Mouse (Mus musculus) Patski (cell line): ENCODE data around the gene Smap1. TPM values are rescaled to one million over a fixed set of nuclear protein-coding genes. Genes with fewer than 3 reads are reported as not detected.
"Not testable (repeated sequence)": the region's sequence is repeated elsewhere in the genome, so short reads cannot be mapped to it uniquely, and the experiment has no call there.

Experiments
- ATAC-seq: fragments of 100-300 bp; one replicate; pipeline ENCODE4 v1.8.0; 2021
- CTCF ChIA-PET: fragments of 350-600 bp; sonication (Branson Sonifier 250); formaldehyde crosslinking; loops from one replicate; lab custom pipeline; 2022; ENCODE audit warnings: inconsistent platforms; lab: Charles Lee
- POLR2A ChIA-PET: fragments of 350-600 bp; sonication (Branson Sonifier 250); formaldehyde crosslinking; loops from one replicate; lab custom pipeline; 2022; ENCODE audit warnings: antibody characterized with exemption, inconsistent platforms; lab: Charles Lee
- DNase-seq: peaks from one replicate; pipeline ENCODE4 v3.0.0-alpha.2; 2011; ENCODE audit warnings: low read depth, low spot score
- H3K27me3 ChIP-seq: fragments of 371-371 bp; one replicate; pipeline ENCODE4 v1.5.1; 2021
- CTCF ChIP-seq: fragments of 100-300 bp; IDR thresholded peaks from one replicate; pipeline ENCODE4 v1.5.1; 2021
- in situ Hi-C: fragments of 300-500 bp; cut with MboI; formaldehyde crosslinking; loops from 3 replicates; pipeline ENCODE4 v1.11.1; 2018; ENCODE audit warnings: low pct_unique_long_range_greater_than_20kb, mixed read lengths
- polyA plus RNA-seq: library from polyadenylated mRNA; unstranded; gene quantifications from one replicate; pipeline ENCODE4 v1.2.3, GENCODE M21; 2021

The Smap1 gene
- polyA plus RNA-seq = 70.6 TPM

- DNase-seq (peak; percentile 24), ATAC-seq (peak; percentile 98)
- POLR2A ChIA-PET = interaction anchor here (1.5 kb wide), 1 partner anchor 179 kb away, joined by 4 read pairs; no protein-coding TSS in a partner anchor
- TF ChIP-seq CTCF = no peak
- in situ Hi-C loops = loop anchor here (5.0 kb wide), 1 partner anchor 85 kb away; the partner anchor contains the start of gene Sdhaf4
- H3K27me3 ChIP-seq = no peaks in the 10 kb centered on the region
- CTCF ChIA-PET = no interaction called here
Observed at GRCm38 (mm10) chr1:23921711-23922529, at the start of gene Smap1. Gene Smap1 (minus strand): TSS chr1:23922317.

DNA sequence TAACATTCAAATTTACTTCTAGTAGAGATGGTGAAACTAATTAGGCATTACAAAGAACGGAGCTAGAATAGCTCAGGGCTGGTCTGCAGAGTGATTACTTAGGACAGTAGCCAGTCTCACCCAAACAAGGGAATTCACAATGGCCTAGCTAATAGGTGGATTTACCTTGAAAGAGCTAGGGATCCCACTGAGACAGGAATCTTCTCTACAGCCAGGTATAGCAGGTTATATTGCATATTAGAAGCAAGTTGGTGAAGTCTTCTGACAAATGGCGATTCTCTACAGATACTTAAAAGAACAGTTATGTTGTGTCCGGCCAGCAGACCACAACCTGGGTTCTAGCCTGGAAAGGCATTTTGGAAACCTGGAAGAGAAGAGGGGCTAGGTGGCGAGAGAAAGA is 49.0 kb upstream of the Smap1 start:
- CTCF ChIA-PET, H3K27me3 ChIP-seq, POLR2A ChIA-PET, in situ Hi-C loops, DNase-seq, ATAC-seq: not testable (repeated sequence)

GRCm38 (mm10) chr1:23968027-23968725 is 46.1 kb upstream of the Smap1 start:
- H3K27me3 ChIP-seq = peaks cover 6% of the 10 kb centered on the region
- ChIA-PET CTCF (interaction anchor here (1.5 kb wide), 1 partner anchor 32 kb away, joined by 3 read pairs; no protein-coding TSS in a partner anchor), POLR2A (interaction anchor here (0.5 kb wide), 1 partner anchor 9 kb away, joined by 3 read pairs; no protein-coding TSS in a partner anchor)
- DNase-seq = no peak
- in situ Hi-C loops = no loop called here
- TF ChIP-seq CTCF = no peak
- ATAC-seq = no peak

DNA sequence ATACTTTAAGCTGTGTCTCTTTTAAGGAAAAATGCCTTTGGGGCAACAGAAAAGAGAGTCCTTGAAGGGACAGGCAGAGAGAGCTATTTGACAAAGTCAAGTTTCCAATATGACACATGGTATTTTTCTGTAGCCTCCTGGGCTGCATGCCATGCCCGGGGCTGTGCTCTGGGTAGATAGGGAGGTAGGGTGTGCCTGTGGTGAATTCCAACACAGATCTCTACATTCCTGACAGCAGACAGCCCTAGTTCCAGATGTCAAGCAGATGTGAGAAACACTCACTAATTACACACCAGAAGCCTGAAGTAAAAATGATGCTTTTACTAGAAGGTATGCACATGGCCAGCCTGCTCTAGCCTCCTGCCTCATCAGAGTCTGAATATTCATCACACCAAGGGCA is 44.1 kb upstream of the Smap1 start:
- ATAC-seq = no peak
- ChIA-PET CTCF (interaction anchor here (1.1 kb wide), 1 partner anchor 15 kb away, joined by 3 read pairs; no protein-coding TSS in a partner anchor), POLR2A (no interaction called here)
- in situ Hi-C loops = no loop called here
- TF ChIP-seq CTCF = no peak
- no peak for DNase-seq
- H3K27me3 ChIP-seq = peaks cover 6% of the 10 kb centered on the region

- in situ Hi-C loops = no loop called here
- DNase-seq (no peak), ATAC-seq (no peak)
- POLR2A ChIA-PET = no interaction called here
- TF ChIP-seq CTCF = no peak
- CTCF ChIA-PET = interaction anchor here (0.7 to 1.5 kb wide), 2 partner anchors 17 to 21 kb away, joined by 3 to 4 read pairs; no protein-coding TSS in a partner anchor
- H3K27me3 ChIP-seq = peaks cover 6% of the 10 kb centered on the region
Observed at GRCm38 (mm10) chr1:23959415-23959732, 37.3 kb upstream of the Smap1 start.

DNA sequence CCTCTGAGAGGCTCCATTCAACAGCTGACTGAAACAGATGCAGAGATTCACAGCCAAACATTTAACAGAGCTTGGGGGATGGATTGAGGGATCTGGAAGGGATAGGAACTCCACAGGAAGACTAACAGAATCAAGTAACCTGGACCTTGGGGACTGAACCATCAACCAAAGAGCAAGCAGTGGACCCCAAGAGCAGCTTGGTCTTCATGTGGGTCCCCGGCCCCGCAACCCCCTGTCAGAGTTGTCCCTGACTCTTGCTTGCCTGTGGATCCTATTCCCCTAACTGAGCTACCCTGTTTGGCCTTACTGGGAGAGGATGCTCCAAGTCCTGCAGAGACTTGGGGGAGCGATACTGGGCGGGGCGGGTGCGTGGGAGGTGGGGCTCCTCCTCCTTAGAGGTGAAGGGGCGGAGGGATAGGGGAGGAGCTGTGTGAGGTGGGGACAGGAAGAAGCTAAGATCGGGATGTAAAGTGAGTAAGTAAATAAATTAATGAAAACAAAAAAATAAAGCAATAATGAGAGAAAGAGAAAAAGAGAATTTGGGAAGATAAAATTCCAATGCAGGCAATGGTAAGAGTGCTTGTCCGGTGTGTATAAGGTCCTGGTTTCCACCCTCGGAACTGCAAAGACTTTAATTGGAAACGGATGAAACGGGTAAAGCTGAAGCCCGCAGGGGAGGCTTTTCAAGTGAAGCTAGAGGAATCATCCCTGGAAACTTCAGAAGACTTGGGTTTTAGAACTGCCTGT is 36.7 kb upstream of the Smap1 start:
- ATAC-seq (peak; percentile 68), DNase-seq (no peak)
- POLR2A ChIA-PET = interaction anchor here (0.7 kb wide), 1 partner anchor 10 kb away, joined by 3 read pairs; no protein-coding TSS in a partner anchor
- CTCF ChIA-PET = interaction anchor here (0.6 to 1.5 kb wide), 2 partner anchors 16 to 50 kb away, joined by 3 to 4 read pairs; no protein-coding TSS in a partner anchor
- in situ Hi-C loops = no loop called here
- TF ChIP-seq CTCF = no peak
- peaks cover 5% of the 10 kb centered on the region for H3K27me3 ChIP-seq

- no peak for TF ChIP-seq CTCF
Observed at GRCm38 (mm10) chr1:23958101-23958500, 36.0 kb upstream of the Smap1 start.

DNA sequence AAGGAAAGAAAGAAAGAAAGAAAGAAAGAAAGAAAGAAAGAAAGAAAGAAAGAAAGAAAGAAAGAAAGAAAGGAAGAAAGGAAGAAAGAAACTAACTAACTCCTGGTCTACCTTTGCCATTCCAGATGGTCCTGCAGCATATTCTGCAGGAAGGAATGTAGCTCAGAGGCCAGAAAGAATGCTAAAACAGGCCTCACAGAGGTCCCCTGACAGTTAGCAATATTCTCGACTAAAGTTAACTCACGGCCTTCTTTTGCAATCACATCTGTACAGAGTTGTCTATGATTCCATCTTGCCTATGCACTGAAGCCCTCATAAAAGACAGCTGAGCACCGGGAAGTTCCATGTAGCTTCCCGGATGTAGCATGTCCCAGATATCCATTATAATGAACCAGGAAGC is 33.4 kb upstream of the Smap1 start:
- DNase-seq (no peak), ATAC-seq (no peak)
- TF ChIP-seq CTCF = no peak
- POLR2A ChIA-PET = interaction anchor here (0.7 kb wide), 1 partner anchor 20 kb away, joined by 3 read pairs; no protein-coding TSS in a partner anchor
- in situ Hi-C loops = no loop called here
- no peaks in the 10 kb centered on the region for H3K27me3 ChIP-seq
- CTCF ChIA-PET = no interaction called here

More at GRCm38 (mm10) chr1:23958101-23958500, 36.0 kb upstream of the Smap1 start:
- DNase-seq (no peak), ATAC-seq (no peak)
- POLR2A ChIA-PET = no interaction called here
- CTCF ChIA-PET = interaction anchor here (1.5 kb wide), 1 partner anchor 15 kb away, joined by 4 read pairs; no protein-coding TSS in a partner anchor
- no peaks in the 10 kb centered on the region for H3K27me3 ChIP-seq
- in situ Hi-C loops = no loop called here

DNA sequence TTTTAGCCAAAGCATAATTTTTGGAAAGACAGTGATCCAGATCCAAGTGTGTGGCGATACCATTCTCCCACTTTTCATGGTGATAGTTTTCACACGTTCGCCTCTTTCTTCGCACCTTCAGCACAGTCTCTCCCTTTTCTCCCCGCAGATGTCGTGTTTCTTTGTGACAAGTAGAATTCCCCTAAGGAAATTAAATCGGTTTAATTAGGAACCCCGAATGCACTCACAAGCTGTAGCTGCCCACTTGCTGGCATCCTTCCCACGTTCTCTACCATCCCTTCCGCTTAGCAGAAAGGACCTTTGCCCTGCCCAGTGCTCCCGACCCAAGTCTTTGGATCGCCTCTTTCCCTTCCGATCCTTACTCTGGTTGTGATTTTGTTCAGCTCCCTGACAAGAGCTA is 31.8 kb upstream of the Smap1 start:
- no peaks in the 10 kb centered on the region for H3K27me3 ChIP-seq
- no peak for TF ChIP-seq CTCF
- CTCF ChIA-PET = no interaction called here
- ATAC-seq (no peak), DNase-seq (no peak)
- in situ Hi-C loops = no loop called here
- POLR2A ChIA-PET = interaction anchor here (0.5 kb wide), 1 partner anchor 588 kb away, joined by 3 read pairs; no protein-coding TSS in a partner anchor
